Mouse (Mus musculus) left cerebral cortex, postnatal 4 days (tissue): Measurements from ENCODE around the gene Espl1. TPM values are rescaled to one million over a fixed set of nuclear protein-coding genes. Genes with fewer than 3 reads are reported as not detected.

Experiments used
- DNase-seq: peaks from one replicate; pipeline ENCODE4 v3.0.0-alpha.2; 2022
- intact Hi-C: fragments of 180-260 bp; cut with DNase I; formaldehyde crosslinking; loops from one replicate; pipeline ENCODE4 v1.15.1; 2025
- total RNA-seq, 2 experiments: library from RNA; stranded (reverse); gene quantifications; 2 replicates each; pipeline ENCODE4 v1.2.3; 2021

The Espl1 gene
- 1 to 10 TPM; 8.5 to 9.9 TPM for total RNA-seq

DNA sequence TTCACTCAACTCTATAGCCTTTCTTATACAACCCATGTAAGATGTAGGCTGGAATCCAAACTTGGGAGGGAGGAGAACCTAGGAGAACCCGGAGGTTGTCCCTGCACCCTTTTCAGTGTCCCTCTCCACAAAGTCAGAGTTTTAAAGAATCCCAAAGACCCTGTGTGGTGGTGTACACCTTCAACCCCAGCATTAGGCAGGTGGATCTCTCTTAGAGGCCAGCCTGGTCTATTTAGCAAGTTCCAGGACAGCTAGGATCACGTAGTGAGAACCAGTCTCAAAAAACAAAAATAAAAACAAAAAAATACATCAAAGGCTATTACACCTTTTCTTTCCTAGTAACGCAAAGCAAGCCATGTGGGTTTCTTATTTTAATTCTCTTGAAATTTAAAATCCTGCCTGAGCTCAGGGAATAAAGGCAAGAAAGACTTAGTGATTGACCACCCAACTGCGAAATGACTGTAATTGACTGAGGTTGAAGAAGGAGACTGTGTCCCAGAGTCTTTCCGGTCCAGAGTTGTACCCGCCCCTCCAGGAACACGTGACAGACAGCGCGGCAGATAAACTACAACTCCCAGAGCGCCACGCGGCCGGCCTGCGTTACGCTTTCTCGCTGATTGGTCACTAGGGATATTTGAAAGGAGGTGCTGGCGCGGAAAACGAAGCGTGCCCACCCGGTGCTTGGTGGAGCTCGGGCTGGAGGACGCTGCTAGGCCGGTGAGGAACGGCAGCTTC, at the start of gene Espl1:
Espl1 (plus strand) TSS at position 634 of the 735 bp plus-strand sequence.
- intact Hi-C loops, result no loop called here
- peak; percentile 96 for DNase-seq

DNA sequence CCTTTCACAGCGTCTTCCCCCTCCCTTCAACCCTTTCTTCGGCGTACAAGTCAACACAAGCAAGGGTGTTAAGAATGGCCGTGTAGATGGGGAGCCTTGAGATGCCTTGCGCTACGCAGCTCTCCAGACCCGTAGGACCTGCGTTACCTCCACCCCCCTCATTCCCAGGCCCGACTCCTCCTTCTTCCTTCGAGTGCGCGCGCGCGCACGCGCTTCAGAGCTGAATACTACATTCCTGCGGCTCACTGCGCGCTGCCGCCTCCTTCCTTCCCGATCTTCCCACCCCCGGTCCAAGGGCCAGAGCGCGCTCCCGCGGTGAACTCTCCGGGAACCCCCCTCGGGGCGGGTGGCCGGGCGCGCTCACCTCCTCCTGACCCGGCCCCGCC, 49.2 kb upstream of the Espl1 start:
- intact Hi-C loops, result loop anchor here (5.0 kb wide), 1 partner anchor 80 kb away; the partner anchor contains the start of gene Pfdn5
- DNase-seq, result peak; percentile 86

DNA sequence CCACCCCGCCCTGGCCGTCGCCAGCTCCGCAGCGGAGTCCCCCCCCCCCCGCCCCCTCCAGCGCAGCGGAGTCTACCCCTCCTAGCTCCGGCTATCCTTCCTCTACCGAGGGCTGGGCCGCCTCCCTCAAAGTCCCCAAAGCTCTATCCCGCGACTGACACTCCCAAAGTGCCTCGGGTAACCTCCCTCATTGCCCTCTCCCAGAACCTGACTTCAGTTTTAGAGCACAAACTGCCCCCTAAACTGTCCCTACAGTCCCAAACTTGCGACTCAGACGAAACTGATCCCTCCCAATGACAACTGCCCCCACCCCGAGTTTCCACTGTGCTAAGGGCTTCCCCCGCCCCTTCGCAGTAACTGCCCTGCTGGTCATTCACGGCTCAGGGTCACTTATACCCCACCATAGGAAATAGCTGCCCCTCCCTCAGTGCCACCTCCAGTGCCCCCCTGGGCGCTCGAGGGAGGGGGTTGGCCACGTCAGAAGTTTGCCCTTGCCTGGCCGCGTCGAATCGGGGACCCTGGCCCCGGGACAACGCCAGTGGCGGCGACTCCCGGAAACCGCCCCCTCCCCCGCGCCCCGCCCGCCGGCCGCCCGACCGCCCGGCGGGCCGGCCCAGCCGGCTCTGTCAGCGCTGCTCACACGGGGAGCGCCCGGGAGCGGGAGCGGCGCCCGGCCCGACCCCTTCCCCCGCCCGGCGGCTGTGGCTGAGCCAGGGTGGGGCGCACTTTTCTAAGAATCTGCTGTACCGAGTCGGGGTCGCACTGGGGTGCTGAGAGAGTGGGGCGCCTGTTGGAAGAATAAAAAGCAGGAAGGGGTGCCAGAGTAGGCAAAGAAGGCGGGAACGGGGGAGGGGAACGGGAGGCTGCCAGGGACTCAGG, 48.6 kb upstream of the Espl1 start:
- peak; percentile 46 for DNase-seq
- intact Hi-C loops, result loop anchor here (5.0 kb wide), 1 partner anchor 80 kb away; the partner anchor contains the start of gene Pfdn5

DNA sequence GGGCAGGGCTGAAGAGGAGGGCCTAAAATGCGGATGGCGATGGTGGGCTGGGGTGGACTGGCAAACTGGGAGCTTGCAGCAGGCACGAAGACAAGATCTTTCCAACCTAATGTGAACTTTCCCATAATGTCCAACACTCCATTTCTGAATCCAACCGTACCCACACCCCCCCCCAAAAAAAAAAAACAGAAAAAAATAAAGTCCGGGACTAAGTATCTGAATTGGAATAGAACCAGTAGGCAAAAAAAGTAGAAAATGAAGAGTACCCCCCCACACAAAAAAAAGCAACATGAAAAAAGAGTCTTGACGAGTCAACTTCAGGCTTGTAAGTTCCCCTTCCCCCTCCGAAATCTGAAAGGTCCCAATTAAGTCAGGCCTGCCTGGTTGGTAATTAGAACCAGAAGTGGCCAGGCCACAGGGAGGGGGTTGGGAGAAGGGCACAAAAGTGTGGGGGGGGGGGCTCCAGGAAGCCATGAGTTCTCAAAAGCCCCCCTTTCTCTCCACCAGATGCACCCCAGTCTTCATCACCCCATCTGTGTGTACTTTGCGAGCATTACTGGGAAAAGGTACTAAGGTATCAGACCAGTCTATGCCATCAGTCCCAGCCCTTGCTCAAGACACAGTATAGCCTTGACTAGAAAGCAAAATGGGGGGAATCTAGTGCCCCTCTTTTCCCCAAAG, 47.8 kb upstream of the Espl1 start:
- no peak for DNase-seq
- intact Hi-C loops, result loop anchor here (5.0 kb wide), 1 partner anchor 79 kb away; the partner anchor contains the start of gene Pfdn5

DNA sequence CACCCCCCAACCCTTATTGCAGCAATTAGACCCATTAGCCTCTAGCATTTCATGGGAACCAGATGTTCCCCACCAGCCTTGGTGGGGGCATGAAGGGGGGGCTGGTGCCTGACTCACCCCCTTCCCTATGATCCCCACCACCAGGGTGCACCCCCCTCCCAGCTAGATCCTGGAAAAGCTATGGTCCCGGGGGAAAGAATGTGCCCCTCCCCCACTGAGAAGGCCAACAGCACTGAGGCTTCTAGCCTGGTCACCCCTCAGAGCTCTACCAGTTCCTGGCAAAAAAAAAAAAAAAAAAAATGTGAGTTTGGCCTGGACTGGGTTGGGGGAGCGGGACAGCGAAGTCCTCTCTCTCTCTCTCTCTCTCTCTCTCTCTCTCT, 47.3 kb upstream of the Espl1 start:
- no peak for DNase-seq
- intact Hi-C loops, result loop anchor here (5.0 kb wide), 1 partner anchor 78 kb away; the partner anchor contains the start of gene Pfdn5

DNA sequence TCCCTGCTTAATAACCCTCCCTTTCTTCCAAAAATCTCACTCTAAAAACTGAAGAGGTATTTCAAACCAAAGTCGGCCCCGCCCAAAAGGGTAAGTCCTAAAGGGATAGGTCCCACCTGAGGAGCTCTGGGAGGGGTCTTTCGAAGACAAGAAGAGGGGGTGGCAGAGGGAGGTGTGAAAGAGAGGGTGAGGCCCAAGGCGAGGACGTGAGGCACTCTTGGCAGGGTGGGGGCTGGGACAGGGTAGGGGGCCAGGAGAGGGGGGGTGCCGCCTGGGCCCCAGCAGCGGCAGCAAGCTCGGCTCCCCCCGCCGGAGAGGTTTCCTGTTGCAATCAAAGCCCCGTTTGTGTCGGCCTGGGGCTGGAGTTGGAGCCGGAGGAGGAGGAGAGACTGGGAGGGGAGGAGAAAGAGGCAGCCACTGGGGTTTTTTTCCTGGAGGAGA, 46.8 kb upstream of the Espl1 start:
- intact Hi-C loops, result loop anchor here (5.0 kb wide), 1 partner anchor 78 kb away; the partner anchor contains the start of gene Pfdn5
- no peak for DNase-seq

DNA sequence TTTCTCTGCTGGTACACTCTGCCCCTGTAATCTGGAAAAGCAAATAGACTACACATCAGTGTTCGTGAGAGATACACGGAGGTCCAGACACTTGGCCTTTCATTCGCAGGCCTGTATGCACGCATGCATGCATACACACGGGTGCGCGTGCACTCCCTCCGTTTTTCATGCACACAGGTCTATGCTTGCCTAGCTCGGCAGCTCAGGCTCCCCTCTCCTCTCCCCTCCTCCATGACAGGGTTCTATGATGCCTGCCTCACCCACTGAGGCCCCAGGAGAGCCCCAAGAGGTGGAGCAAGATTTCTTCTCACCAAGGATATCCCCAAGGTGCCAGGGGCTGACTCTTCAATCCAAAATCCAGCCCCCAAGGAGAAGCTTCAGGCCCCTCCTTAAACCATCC, 46.1 kb upstream of the Espl1 start:
- DNase-seq, result no peak
- intact Hi-C loops, result loop anchor here (5.0 kb wide), 1 partner anchor 77 kb away; the partner anchor contains the start of gene Pfdn5

DNA sequence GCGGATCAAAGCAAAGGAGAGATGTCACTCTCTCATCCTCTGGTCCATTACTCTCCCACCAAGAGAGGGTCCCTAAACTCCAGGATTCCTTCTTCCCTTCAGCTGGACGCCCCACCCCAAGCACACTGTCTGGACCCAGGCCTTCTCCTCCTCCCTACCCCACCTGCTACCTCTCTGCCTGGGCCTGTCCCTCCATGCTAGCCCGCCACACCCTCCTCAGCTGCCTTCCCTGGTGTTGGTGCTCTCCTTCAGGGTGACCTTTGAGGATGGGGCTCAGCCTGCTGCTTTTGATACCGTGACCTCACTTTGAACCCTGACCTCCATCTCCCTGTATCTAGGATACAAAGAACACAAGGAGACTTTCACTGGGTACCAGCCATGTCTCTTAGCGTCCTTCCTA, 45.5 kb upstream of the Espl1 start:
- intact Hi-C loops, result no loop called here
- no peak for DNase-seq

DNA sequence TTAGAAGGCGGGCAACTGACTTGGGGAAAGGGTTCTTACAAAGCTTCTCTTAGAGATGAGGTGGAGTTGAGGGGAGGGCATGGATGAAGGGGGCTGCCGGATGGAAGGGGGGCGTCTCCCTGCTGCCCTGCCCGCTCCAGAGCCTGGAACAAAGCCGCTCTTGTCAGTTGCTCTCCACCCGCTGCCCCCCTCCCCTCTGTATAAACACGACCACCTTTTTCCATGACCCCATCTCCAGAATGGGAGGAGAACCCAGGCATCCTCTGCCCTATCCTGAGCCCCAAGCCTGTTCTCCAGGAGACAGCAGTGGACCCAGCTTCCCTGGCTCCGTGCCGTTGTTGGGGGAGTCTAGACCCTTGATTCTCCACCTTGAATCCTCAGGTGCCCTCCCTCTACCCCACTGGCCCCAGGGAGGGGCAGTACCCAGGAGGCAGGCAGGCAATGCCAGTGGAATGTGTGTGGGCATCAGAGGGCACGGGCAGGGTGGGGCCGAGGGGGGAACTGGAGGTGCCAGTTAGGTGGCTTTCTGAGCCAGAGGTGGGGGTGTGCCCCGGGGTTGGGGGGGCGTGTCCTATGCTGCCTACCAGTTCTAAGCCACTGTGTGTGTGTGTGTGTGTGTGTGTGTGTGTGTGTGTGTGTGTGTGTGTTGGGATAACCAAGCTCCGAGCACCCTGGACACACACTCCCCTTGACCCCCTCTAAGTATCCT, 40.4 kb upstream of the Espl1 start:
- intact Hi-C loops, result no loop called here
- no peak for DNase-seq

DNA sequence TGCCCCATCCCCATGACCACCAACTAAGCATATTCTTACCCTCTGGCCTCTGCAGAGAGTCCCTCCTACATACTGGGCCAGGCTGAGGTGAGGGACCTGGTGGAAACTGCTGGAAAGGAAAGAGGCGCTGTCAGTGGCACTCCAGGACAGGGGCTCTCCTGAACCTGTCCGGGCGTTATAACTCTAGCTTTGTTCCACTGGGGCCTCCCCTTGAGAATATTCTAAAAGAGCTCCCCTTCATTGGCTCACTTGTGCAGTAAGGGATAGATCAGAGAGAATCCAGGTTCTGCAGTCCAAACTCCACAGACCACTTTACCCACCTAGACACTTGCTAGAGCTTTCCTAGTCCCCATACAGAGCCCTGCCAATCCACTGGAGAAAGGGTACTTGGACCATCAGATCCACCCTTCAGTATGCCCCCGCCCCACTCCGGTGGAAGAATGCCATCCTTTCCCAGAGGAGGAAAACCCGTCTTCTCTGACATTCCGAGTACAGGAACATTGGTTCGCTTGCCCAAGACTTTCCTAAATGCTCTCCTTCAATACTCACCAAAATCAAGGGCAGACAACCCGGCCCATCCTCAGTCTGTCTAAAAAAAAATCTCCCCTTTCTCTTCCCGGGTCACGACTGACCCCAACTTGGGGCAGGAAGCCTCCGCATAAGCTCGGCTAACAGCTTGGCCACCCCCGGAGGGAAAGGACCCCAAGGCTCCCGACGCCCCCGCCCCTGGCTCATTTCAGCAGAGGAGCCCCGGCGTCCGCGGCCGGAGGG, 39.5 kb upstream of the Espl1 start:
- DNase-seq, result no peak
- intact Hi-C loops, result no loop called here

DNA sequence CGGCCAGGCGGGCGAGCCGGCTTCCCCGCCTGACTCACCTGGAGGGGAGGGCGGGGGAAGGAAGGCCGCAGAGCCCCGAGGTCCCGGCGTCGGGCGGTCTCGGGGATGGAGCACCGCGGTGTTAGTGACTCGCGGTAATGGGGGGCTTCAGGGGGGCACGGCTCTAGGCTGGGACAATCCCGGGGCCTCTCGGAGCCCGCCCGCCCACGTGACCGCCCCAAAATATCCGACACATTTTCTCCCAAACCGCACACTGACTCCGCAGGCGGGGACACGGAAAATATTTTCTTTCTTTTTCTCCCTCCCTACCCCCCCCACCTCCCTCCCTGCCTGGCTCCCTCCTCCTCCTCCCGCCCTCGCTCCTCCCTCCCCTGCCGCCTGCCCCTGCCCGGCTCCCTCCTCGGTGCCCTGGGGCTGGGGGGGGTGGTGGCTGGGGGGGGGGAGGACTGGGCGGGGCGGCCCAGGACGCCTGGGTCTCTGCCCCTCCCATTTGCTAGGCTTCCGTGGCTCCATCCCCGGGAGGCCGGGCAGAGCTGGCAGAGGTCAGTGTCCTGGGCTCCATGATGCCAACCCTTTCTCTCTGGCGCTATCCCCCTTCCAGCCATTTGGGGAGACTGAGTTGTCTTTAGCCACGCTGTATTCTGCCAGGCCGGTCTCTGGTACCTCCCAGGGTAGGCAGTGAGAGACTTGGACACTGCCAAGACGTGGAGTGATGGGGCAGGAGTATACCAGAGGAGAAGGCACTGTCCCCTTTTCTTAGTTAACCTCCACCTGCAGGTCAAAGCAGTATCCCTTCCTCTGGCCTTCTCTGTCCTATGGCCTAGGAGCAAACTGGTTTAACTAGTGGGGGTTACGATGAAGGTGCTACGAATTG, 38.6 kb upstream of the Espl1 start, which contains the start of gene Rarg:
Rarg (minus strand) TSS at position 316 of the 874 bp plus-strand sequence.
- DNase-seq, result no peak
- intact Hi-C loops, result no loop called here

DNA sequence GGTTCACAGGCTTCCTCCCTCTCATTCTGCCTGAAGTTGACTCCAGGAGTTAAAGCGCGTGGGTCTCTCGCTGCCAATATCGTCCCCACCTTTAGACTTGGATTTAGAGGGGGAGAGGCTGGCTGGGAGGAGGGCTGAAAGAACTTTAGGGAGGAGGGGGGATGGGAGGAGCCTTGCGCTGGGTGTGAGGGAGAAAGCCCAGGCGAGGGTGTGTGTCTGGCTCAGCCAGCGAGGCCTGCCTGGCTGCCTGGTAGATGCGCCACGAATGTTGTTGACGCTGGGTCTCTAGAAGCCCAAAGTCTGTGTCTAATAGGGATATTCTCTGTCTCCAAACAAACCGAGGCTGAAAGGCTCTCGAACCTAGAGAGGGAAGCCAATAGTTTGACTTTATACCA, 38.0 kb upstream of the Espl1 start:
- intact Hi-C loops, result no loop called here
- DNase-seq, result no peak

DNA sequence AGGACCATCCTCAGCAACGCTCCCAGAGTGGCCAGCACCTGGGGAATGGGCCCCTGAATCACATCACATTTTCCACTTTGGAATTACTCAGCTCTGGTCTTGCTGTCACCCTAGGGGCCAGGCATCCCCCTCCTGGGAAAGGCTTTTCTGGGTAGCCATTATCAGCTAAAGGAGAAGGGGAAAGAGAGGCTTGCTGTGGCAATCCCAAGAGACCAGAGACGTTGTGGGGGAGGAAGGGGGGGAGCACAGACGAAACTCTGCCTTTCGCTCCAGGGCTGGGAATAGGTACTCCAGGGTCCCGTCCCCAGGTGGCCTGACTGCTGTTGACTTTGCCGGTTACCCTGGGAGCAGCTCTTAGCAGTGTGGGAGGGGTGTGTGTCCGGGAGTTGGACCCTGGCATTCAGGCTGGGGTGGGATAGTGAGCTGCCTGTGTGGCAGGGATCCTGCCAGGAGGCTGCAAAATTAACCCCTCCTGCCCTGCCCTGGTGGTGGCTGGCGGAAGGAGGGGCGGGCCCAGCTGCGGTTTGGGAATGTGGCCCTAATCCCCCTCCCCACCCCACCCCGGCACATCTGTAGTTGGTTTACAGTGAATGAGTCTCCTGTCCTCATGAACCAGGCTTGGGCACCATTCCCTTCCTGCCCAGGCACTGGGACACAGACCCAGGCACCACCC, 37.3 kb upstream of the Espl1 start:
- intact Hi-C loops, result no loop called here
- DNase-seq, result no peak

DNA sequence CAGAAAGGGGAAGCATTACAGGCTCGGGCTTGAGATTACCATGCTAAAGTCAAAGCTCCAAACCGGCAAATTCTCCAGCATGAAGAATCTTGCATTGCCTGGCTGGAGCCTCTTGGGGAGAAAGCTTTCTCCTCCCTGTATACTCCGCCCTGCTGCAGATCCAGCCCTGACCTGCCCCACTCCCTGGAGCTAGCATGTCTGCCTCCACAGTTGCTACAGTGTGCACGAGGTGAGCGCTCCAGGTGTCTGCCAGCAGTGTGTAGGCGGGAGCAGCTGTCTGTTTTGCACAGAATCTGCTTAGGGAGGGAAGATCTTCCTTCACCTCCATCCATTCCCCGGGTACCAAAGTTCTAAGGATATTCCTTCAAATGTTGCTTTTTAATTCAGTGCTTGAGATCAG, 33.5 kb upstream of the Espl1 start:
- DNase-seq, result no peak
- intact Hi-C loops, result no loop called here

DNA sequence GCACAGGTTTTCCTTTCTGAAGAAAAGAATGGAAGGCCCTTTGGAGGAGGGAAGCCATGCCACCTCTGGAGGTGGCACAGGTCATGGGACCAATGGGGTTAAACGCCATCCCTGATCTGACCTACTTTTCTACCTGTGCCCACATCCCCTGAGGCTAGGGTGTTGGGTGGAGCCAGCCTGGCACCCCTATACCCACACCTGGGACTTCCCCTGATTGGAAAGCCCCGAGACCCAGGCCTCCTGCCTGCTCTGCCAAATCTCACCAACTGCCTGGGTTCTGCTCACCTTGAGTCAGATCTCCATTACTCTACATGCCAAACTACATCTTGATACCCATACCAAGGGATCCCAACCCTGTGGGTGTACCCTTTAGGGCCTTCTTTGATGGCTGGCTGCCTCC, 33.0 kb upstream of the Espl1 start:
- intact Hi-C loops, result no loop called here
- no peak for DNase-seq

DNA sequence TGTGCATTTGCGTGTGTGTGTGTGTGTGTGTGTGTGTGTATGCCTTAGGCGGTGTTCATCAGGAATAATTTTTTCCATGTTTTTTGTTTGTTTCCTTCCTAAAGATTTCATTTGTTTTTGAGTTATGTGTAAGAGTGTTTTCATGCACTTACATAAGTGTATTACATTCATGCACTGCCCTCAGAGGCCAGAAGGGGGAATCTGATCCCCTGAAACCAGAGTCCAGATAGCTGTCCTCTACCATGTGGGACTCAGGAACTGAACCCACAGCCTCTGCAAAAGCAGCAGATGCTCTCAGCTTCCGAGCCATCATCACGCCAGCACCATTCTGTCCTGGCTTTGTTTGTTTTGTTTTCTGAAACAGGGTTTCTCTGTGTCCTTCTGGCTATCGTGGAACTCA, 30.5 kb upstream of the Espl1 start:
- DNase-seq, result no peak
- intact Hi-C loops, result no loop called here

DNA sequence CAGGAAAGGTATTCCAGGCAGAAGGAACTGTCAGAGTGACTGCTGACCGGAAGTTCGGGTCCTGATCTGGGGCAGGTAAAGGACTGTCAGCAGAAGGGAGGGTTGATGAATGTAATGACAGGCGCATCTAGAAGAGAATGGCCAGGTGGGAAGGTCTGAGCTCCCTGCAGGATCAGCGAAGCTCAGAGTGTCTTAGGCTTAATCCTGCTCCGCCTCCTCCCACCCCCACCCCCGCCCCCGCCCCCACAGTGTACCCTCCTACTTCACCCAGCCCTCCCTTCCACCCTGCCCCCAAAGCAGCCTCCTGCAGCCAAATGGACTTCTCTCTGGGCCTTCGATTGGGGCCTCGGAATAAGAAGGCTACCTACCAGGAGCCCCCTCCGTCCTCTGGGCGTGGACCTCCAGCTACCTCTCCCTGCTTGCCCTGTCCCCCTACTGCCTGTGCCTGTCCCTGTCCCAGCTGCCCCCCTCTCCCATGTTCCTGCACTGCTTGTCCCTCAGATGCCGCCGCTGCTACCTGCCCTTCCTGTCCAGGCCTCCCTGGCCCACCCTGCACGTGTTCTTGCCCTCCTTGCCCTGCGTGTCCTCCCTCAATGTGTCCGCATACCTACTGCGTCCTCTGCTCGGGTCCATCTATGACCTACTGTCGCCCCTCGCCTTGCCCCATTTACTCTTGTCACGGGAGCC, 25.6 kb upstream of the Espl1 start, which contains the start of gene Gm9918:
Gm9918 (plus strand) TSS at position 290 of the 687 bp plus-strand sequence.
- no peak for DNase-seq
- intact Hi-C loops, result no loop called here
